Mouse (Mus musculus) erythroblast, embryonic 14.5 days (primary cell): ENCODE measurements around the gene Gpr155. TPM values are rescaled to one million over a fixed set of nuclear protein-coding genes. Genes with fewer than 3 reads are reported as not detected.

Experiments
- H3K27me3 ChIP-seq: 2 replicates; pipeline ENCODE4 v1.6.1; 2012; ENCODE audit warnings: inconsistent platforms; ENCODE audit not compliant: control insufficient read depth
- H3K36me3 ChIP-seq: 2 replicates; pipeline ENCODE4 v1.6.1; 2012; ENCODE audit warnings: mild to moderate bottlenecking, inconsistent platforms; ENCODE audit not compliant: control insufficient read depth
- H3K4me1 ChIP-seq: 2 replicates; pipeline ENCODE4 v1.6.1; 2012; ENCODE audit warnings: inconsistent platforms; ENCODE audit not compliant: control insufficient read depth
- H3K4me3 ChIP-seq: replicated peaks from 2 replicates; pipeline ENCODE3; 2012; ENCODE audit warnings: moderate library complexity, mild to moderate bottlenecking, inconsistent platforms
- H3K9me3 ChIP-seq: 2 replicates; pipeline ENCODE4 v1.6.1; 2012; ENCODE audit warnings: low read length, inconsistent platforms, mixed read lengths; ENCODE audit not compliant: control insufficient read depth
- GATA1 ChIP-seq: IDR thresholded peaks from 2 replicates; pipeline ENCODE4 v1.6.1; 2012; ENCODE audit warnings: low read length, inconsistent platforms, mixed read lengths
- TAL1 ChIP-seq: IDR thresholded peaks from 3 replicates; pipeline ENCODE4 v1.6.1; 2012; ENCODE audit warnings: low read length, inconsistent platforms, mixed read lengths
- polyA plus RNA-seq: library from polyadenylated mRNA; stranded (reverse); fragments of >175 nt; gene quantifications from 2 replicates; pipeline ENCODE4 v1.2.3, GENCODE M21; 2012

The Gpr155 gene
- polyA plus RNA-seq = 0.18 and 0.31 TPM in 2 replicates

GRCm38 (mm10) chr2:73386356-73387046 is at the start of gene Gpr155:
Gene Gpr155 (minus strand): TSS chr2:73386572.
- peak within 1 kb of the TSS; percentile 77 for H3K4me3 ChIP-seq
- TF ChIP-seq TAL1 (no peak), GATA1 (no peak)

GRCm38 (mm10) chr2:73435847-73436246 is 49.5 kb upstream of the Gpr155 start:
- TF ChIP-seq TAL1 (no peak), GATA1 (no peak)
- Histone ChIP-seq H3K4me1 (peaks cover 10% of the 10 kb centered on the region), H3K9me3 (no peaks in the 10 kb centered on the region), H3K27me3 (no peaks in the 10 kb centered on the region), H3K4me3 (no peak overlapping the region), H3K36me3 (peaks cover 39% of the 10 kb centered on the region)

More at GRCm38 (mm10) chr2:73386356-73387046, at the start of gene Gpr155:
- Histone ChIP-seq H3K4me1 (peaks cover 42% of the 10 kb centered on the region), H3K27me3 (0 out of 2 replicates have a peak, but pooled peaks cover 2% of the 10 kb centered on the region), H3K36me3 (peaks cover 16% of the 10 kb centered on the region), H3K9me3 (no peaks in the 10 kb centered on the region)

- H3K36me3 ChIP-seq = peaks cover 25% of the 10 kb centered on the region
Observed at GRCm38 (mm10) chr2:73431959-73432396, 45.6 kb upstream of the Gpr155 start.

GRCm38 (mm10) chr2:73428803-73429468 is 42.6 kb upstream of the Gpr155 start:
- Histone ChIP-seq H3K9me3 (no peaks in the 10 kb centered on the region), H3K27me3 (no peaks in the 10 kb centered on the region), H3K36me3 (peaks cover 7% of the 10 kb centered on the region), H3K4me1 (peaks cover 4% of the 10 kb centered on the region), H3K4me3 (no peak overlapping the region)
- no peak for TF ChIP-seq TAL1
- TF ChIP-seq GATA1 = no peak

More at GRCm38 (mm10) chr2:73431959-73432396, 45.6 kb upstream of the Gpr155 start:
- H3K4me3 ChIP-seq = no peak overlapping the region
- H3K4me1 ChIP-seq = peaks cover 4% of the 10 kb centered on the region
- no peaks in the 10 kb centered on the region for H3K27me3 ChIP-seq
- H3K9me3 ChIP-seq = no peaks in the 10 kb centered on the region
- no peak for TF ChIP-seq GATA1
- TF ChIP-seq TAL1 = no peak

GRCm38 (mm10) chr2:73427293-73427692 is 40.9 kb upstream of the Gpr155 start:
- peaks cover under 1% of the 10 kb centered on the region; the same call in 1 of the 2 replicates for H3K27me3 ChIP-seq
- no peaks in the 10 kb centered on the region for H3K36me3 ChIP-seq
- H3K4me3 ChIP-seq = no peak overlapping the region
- peaks cover 4% of the 10 kb centered on the region for H3K4me1 ChIP-seq
- TF ChIP-seq GATA1 = no peak
- no peaks in the 10 kb centered on the region for H3K9me3 ChIP-seq

- Histone ChIP-seq H3K4me1 (no peaks in the 10 kb centered on the region), H3K27me3 (peaks cover 5% of the 10 kb centered on the region; the same call in 1 of the 2 replicates)
- TF ChIP-seq GATA1 (no peak), TAL1 (no peak)
Observed at GRCm38 (mm10) chr2:73425822-73426221, 39.5 kb upstream of the Gpr155 start.

GRCm38 (mm10) chr2:73419730-73420129 is 33.4 kb upstream of the Gpr155 start:
- Histone ChIP-seq H3K36me3 (no peaks in the 10 kb centered on the region), H3K4me1 (no peaks in the 10 kb centered on the region), H3K9me3 (no peaks in the 10 kb centered on the region), H3K27me3 (peaks cover 8% of the 10 kb centered on the region), H3K4me3 (no peak overlapping the region)
- TF ChIP-seq TAL1 (no peak), GATA1 (no peak)

More at GRCm38 (mm10) chr2:73425822-73426221, 39.5 kb upstream of the Gpr155 start:
- Histone ChIP-seq H3K4me3 (no peak overlapping the region), H3K9me3 (no peaks in the 10 kb centered on the region), H3K36me3 (no peaks in the 10 kb centered on the region)

GRCm38 (mm10) chr2:73419285-73419684 is 32.9 kb upstream of the Gpr155 start:
- TF ChIP-seq GATA1 (no peak), TAL1 (no peak)
- Histone ChIP-seq H3K4me3 (no peak overlapping the region), H3K27me3 (peaks cover 8% of the 10 kb centered on the region), H3K9me3 (no peaks in the 10 kb centered on the region), H3K36me3 (no peaks in the 10 kb centered on the region), H3K4me1 (no peaks in the 10 kb centered on the region)

- Histone ChIP-seq H3K36me3 (no peaks in the 10 kb centered on the region), H3K27me3 (peaks cover 9% of the 10 kb centered on the region), H3K4me1 (no peaks in the 10 kb centered on the region), H3K9me3 (no peaks in the 10 kb centered on the region), H3K4me3 (no peak overlapping the region)
- TF ChIP-seq GATA1 = no peak
- TF ChIP-seq TAL1 = no peak
Observed at GRCm38 (mm10) chr2:73415892-73416291, 29.5 kb upstream of the Gpr155 start.

- no peaks in the 10 kb centered on the region; the same call in 1 of the 2 replicates for H3K9me3 ChIP-seq
- H3K27me3 ChIP-seq = peaks cover 9% of the 10 kb centered on the region
- H3K36me3 ChIP-seq = no peaks in the 10 kb centered on the region
- no peaks in the 10 kb centered on the region for H3K4me1 ChIP-seq
- no peak for TF ChIP-seq GATA1
- no peak for TF ChIP-seq TAL1
- H3K4me3 ChIP-seq = no peak overlapping the region
Observed at GRCm38 (mm10) chr2:73410076-73410475, 23.7 kb upstream of the Gpr155 start.
